Comparison of ENCODE assay signal across 24 mouse cellular contexts in genomic region chr4:42867390-42867789, GRCm38 (mm10). TPM values are rescaled to one million over a fixed set of nuclear protein-coding genes. Genes with fewer than 3 reads are reported as not detected.
DNase-seq lines count a peak whose midpoint lies in the region; ATAC-seq and TF ChIP-seq lines count a peak whose summit lies in the region.
"Had no signal": no experiment of that assay in that cellular context is flagged by ENCODE, and none has a peak within 500 bp of the region (broad histone marks: within the 10 kb centered on the region; RNA-seq: fewer than 3 reads in every experiment).

No protein-coding gene starts in this region.

- no peak for TF ChIP-seq CTCF in G1E (IDR thresholded peaks at IDR 0.05; ENCODE audit: low read depth, low read length)

- H3K4me1 ChIP-seq in G1E (ENCODE audit: insufficient read depth, low read depth, low read length) = peaks cover 85% of the 10 kb centered on the region
- no peaks in the 10 kb centered on the region for H3K4me1 ChIP-seq in intestine, embryonic 16.5 days (ENCODE audit: control insufficient read depth, insufficient read depth, low read length)
- H3K4me1 ChIP-seq in liver, embryonic 15.5 days (replicated peaks) = peaks cover 80% of the 10 kb centered on the region
- H3K4me1 ChIP-seq: embryonic facial prominence, embryonic 12.5 days; hindbrain, embryonic 12.5 days had no signal

- H3K4me2 ChIP-seq in intestine, embryonic 16.5 days (ENCODE audit: low read depth, low read length) = 0 out of 2 replicates have a peak overlapping the region, but pooled peaks have one; percentile 26
- peak overlapping the region; percentile 47 for H3K4me2 ChIP-seq in liver, embryonic 15.5 days
- H3K4me2 ChIP-seq: embryonic facial prominence, embryonic 12.5 days; hindbrain, embryonic 12.5 days had no signal

- peak; percentile 68 for ATAC-seq in G1E (ENCODE audit: extremely low read depth, insufficient number of reproducible peaks, low FRiP score, poor library complexity, severe bottlenecking)
- ATAC-seq in intestine, embryonic 16.5 days = peak; percentile 95
- ATAC-seq in liver, embryonic 15.5 days (ENCODE audit: insufficient read depth) = peak; percentile 91
- ATAC-seq: forebrain, postnatal 0 days had no signal

- intact Hi-C loops in heart, postnatal 25 days (cut with DNase I) = no loop called here

- peak; percentile 34 for DNase-seq in heart, adult 11 months
- DNase-seq in heart, postnatal 25 days (ENCODE audit: low spot score) = no peak
- no peak for DNase-seq in G1E (ENCODE audit: low spot score)
- DNase-seq in spleen, adult 18-20 months = no peak
- no peak for DNase-seq in c-Kit-positive CD71-positive TER-119-positive erythroid progenitor cells, embryonic 14.5 days (ENCODE audit: low spot score)
- DNase-seq in thymus, postnatal 4 days = no peak
- DNase-seq: adrenal gland, postnatal 25 days; cerebellum, adult 2 months; forebrain, postnatal 0 days; heart, postnatal 10 days; kidney, postnatal 4 days; layer of hippocampus, adult 9-11 months; lung, adult 2 months; thymus, postnatal 25 days had no signal

- WGBS in intestine, embryonic 16.5 days = 39% methylated on average over 3 of the region's 3 CpGs
- 19% methylated on average over 3 of the region's 3 CpGs for WGBS in liver, embryonic 15.5 days (ENCODE audit: insufficient replicate concordance)

- no peak overlapping the region for H3K9ac ChIP-seq in intestine, embryonic 16.5 days (ENCODE audit: low read depth, low read length)
- H3K9ac ChIP-seq in liver, embryonic 15.5 days = 0 out of 2 replicates have a peak overlapping the region, but pooled peaks have one; percentile 22
- H3K9ac ChIP-seq: embryonic facial prominence, embryonic 12.5 days; forebrain, postnatal 0 days; hindbrain, embryonic 12.5 days had no signal

- H3K36me3 ChIP-seq in G1E (replicated peaks) = peaks cover 13% of the 10 kb centered on the region
- H3K36me3 ChIP-seq in intestine, embryonic 16.5 days (ENCODE audit: control insufficient read depth, insufficient read depth, low read length) = no peaks in the 10 kb centered on the region
- H3K36me3 ChIP-seq in liver, embryonic 15.5 days (replicated peaks) = no peaks in the 10 kb centered on the region
- H3K36me3 ChIP-seq: embryonic facial prominence, embryonic 12.5 days; hindbrain, embryonic 12.5 days had no signal

- H3K27me3 ChIP-seq in G1E (ENCODE audit: insufficient read depth, low read length) = no peaks in the 10 kb centered on the region
- no peaks in the 10 kb centered on the region for H3K27me3 ChIP-seq in intestine, embryonic 16.5 days (replicated peaks; ENCODE audit: control insufficient read depth, insufficient read depth, low read length)
- no peaks in the 10 kb centered on the region for H3K27me3 ChIP-seq in liver, embryonic 15.5 days
- H3K27me3 ChIP-seq: embryonic facial prominence, embryonic 12.5 days; hindbrain, embryonic 12.5 days had no signal

- H3K9me3 ChIP-seq in G1E (replicated peaks) = no peaks in the 10 kb centered on the region
- H3K9me3 ChIP-seq in intestine, embryonic 16.5 days (ENCODE audit: control insufficient read depth, low read length) = no peaks in the 10 kb centered on the region
- H3K9me3 ChIP-seq in liver, embryonic 15.5 days (replicated peaks) = no peaks in the 10 kb centered on the region
- H3K9me3 ChIP-seq: embryonic facial prominence, embryonic 12.5 days; hindbrain, embryonic 12.5 days had no signal

- 0 out of 2 replicates have a peak overlapping the region, but pooled peaks have one; percentile 12 for H3K27ac ChIP-seq in intestine, embryonic 16.5 days (ENCODE audit: low read length)
- H3K27ac ChIP-seq in liver, embryonic 15.5 days (replicated peaks) = peak overlapping the region; percentile 87
- H3K27ac ChIP-seq: embryonic facial prominence, embryonic 12.5 days; hindbrain, embryonic 12.5 days had no signal

- H3K4me3 ChIP-seq in G1E (ENCODE audit: low read depth, low read length) = peak overlapping the region; percentile 57; the same call in 1 of the 2 replicates
- H3K4me3 ChIP-seq in intestine, embryonic 16.5 days (ENCODE audit: low read length) = no peak overlapping the region
- H3K4me3 ChIP-seq in liver, embryonic 15.5 days (replicated peaks) = no peak overlapping the region
- H3K4me3 ChIP-seq: embryonic facial prominence, embryonic 12.5 days; hindbrain, embryonic 12.5 days had no signal

RNA-seq across cellular contexts. Expression of gene Fam205c, which starts 6.6 kb away (rescaled TPM):
- total RNA-seq in heart, postnatal 25 days (2021) = 1 to 10 TPM; 7.1 to 7.5 TPM
- total RNA-seq in G1E (2014; fragmentation: Nextera tagmentation) = not detected in 2 replicates
- total RNA-seq in G1E (2017) = 0.05 TPM in 1 of 2 replicates, not detected in the other
- polyA plus RNA-seq in G1E (2012) = 0.05 TPM in 1 of 2 replicates, not detected in the other
- 0.18 and 0.37 TPM in 2 replicates for polyA plus RNA-seq in intestine, embryonic 16.5 days (2015; fragmentation: Nextera tagmentation; extraction: Ambion mirVana)
- 0.35 and 0.61 TPM in 2 replicates for polyA plus RNA-seq in liver, embryonic 15.5 days (2015; fragmentation: Nextera tagmentation; extraction: Ambion mirVana)
- total RNA-seq: adrenal gland, postnatal 25 days; forebrain, postnatal 0 days; granulocyte monocyte progenitor cell, adult 5-6 weeks; midbrain, postnatal 0 days; neutrophil, adult 5-6 weeks had no signal
- polyA plus RNA-seq: limb, embryonic 11.5 days; lung, adult 2 months had no signal

RNA-seq across cellular contexts. Expression of gene Gm12394, which starts 10.8 kb away (rescaled TPM):
- total RNA-seq in heart, postnatal 25 days (2021) = not detected
- total RNA-seq in G1E (2014; fragmentation: Nextera tagmentation) = 0.34 and 0.60 TPM in 2 replicates
- total RNA-seq in G1E (2017) = not detected in 2 replicates
- not detected in 2 replicates for polyA plus RNA-seq in G1E (2012)
- polyA plus RNA-seq in intestine, embryonic 16.5 days (2015; fragmentation: Nextera tagmentation; extraction: Ambion mirVana) = 0.06 and 0.13 TPM in 2 replicates
- not detected in 2 replicates for polyA plus RNA-seq in liver, embryonic 15.5 days (2015; fragmentation: Nextera tagmentation; extraction: Ambion mirVana)
- total RNA-seq: forebrain, postnatal 0 days; gastrocnemius, adult 8-10 months; granulocyte monocyte progenitor cell, adult 5-6 weeks; neutrophil, adult 5-6 weeks had no signal
- polyA plus RNA-seq: limb, embryonic 11.5 days; lung, adult 2 months had no signal

RNA-seq across cellular contexts. Expression of gene Fam205a1, which starts 13.7 kb away (rescaled TPM):
- total RNA-seq in heart, postnatal 25 days (2021) = not detected
- total RNA-seq in G1E (2014; fragmentation: Nextera tagmentation) = 11.5 and 14.5 TPM in 2 replicates
- total RNA-seq in G1E (2017) = 0.12 and 0.16 TPM in 2 replicates
- 0.10 and 0.14 TPM in 2 replicates for polyA plus RNA-seq in G1E (2012)
- polyA plus RNA-seq in intestine, embryonic 16.5 days (2015; fragmentation: Nextera tagmentation; extraction: Ambion mirVana) = not detected in 2 replicates
- polyA plus RNA-seq in liver, embryonic 15.5 days (2015; fragmentation: Nextera tagmentation; extraction: Ambion mirVana) = 0.15 TPM in 2 replicates
- total RNA-seq: adrenal gland, postnatal 25 days; forebrain, postnatal 0 days; gastrocnemius, adult 8-10 months; granulocyte monocyte progenitor cell, adult 5-6 weeks; heart, postnatal 10 days; midbrain, postnatal 0 days; neutrophil, adult 5-6 weeks had no signal
- polyA plus RNA-seq: kidney, embryonic 14.5 days; lung, adult 2 months; midbrain, postnatal 0 days had no signal

RNA-seq across cellular contexts. Expression of gene Phf24, which starts 49.1 kb away (rescaled TPM):
- 1 to 10 TPM; 9.0 to 9.4 TPM for total RNA-seq in heart, postnatal 25 days (2021)
- total RNA-seq in G1E (2014; fragmentation: Nextera tagmentation) = 1.8 TPM in 1 of 2 replicates, not detected in the other
- total RNA-seq in G1E (2017) = 0.29 and 0.98 TPM in 2 replicates
- polyA plus RNA-seq in G1E (2012) = 0.04 TPM in 2 replicates
- 0.73 and 0.83 TPM in 2 replicates for polyA plus RNA-seq in intestine, embryonic 16.5 days (2015; fragmentation: Nextera tagmentation; extraction: Ambion mirVana)
- polyA plus RNA-seq in liver, embryonic 15.5 days (2015; fragmentation: Nextera tagmentation; extraction: Ambion mirVana) = 0.12 and 0.16 TPM in 2 replicates
- total RNA-seq: neutrophil, adult 5-6 weeks had no signal
